Mouse (Mus musculus): ENCODE results near the gene Smarcd1. TPM values are rescaled to one million over a fixed set of nuclear protein-coding genes. Genes with fewer than 3 reads are reported as not detected.
"Not testable (repeated sequence)": the region's sequence is repeated elsewhere in the genome, so short reads cannot be mapped to it uniquely, and the experiment has no call there.

Gene Smarcd1
- polyA plus RNA-seq, 1 experiment: 17.4 TPM

DNA sequence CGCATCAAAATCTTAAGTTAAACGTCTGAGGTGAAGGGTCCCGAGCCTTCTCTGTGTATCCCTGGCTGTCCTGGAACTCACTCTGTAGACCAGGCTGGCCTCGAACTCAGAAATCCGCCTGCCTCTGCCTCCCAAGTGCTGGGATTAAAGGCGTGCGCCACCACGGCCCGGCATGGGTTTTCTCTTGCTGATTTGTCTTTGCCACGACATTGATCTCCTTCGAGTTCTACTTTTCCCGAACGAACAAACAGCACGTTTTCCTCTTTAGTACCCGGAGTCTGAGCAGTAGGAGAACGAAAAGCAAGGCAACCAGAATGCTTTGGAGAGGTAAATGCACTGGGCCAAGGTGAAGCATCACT, 310 bp upstream of the Smarcd1 start:
- peaks cover 11% of the 10 kb centered on the region; the same call in 1 of the 2 replicates for H3K4me1 ChIP-seq (ENCODE audit: control insufficient read depth, insufficient read depth, insufficient read length, low read length)
- H3K27ac ChIP-seq (replicated peaks; ENCODE audit: low read depth, low read length): not testable (repeated sequence)
- peak overlapping the region; percentile 78 for H3K4me3 ChIP-seq (ENCODE audit: insufficient read depth, low read depth, low read length)

DNA sequence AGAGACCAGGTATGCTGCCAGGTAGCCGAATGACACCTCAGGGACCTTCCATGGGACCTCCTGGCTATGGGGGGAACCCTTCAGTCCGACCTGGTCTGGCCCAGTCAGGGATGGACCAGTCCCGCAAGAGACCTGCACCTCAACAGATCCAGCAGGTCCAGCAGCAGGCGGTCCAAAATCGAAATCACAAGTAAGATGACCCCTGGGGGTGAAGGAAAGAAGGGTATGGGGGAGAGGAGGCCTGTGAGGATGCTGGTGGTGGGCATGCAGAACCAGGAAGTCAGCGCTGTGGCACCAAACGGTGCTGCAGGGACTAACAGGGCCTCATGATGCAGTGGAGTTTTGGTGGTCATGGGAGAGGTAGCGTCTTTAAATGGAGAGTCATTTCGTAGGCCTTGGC, 1.2 kb downstream of the Smarcd1 start:
- Histone ChIP-seq H3K4me1 (ENCODE audit: control insufficient read depth, insufficient read depth, insufficient read length, low read length) (peaks cover 11% of the 10 kb centered on the region; the same call in 1 of the 2 replicates), H3K27ac (replicated peaks; ENCODE audit: low read depth, low read length) (peak overlapping the region; percentile 2; the same call in 1 of the 2 replicates), H3K4me3 (ENCODE audit: insufficient read depth, low read depth, low read length) (peak overlapping the region; percentile 14; the same call in 1 of the 2 replicates)

DNA sequence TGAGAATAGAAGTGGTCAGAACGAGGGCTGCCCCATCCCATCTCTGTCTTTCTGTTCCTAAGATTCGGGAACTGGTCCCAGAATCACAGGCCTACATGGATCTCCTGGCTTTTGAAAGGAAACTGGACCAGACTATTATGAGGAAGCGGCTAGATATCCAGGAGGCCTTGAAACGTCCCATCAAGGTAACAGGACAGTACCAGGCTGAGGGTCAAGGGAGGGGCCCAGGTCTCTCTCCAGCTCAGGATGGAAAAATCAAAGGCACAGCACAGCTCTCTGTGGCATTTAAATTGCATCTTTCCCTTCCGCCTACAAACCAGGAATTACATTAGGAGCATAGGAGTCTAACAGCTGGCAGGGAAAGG, 1.7 kb downstream of the Smarcd1 start:
- Histone ChIP-seq H3K27ac (replicated peaks; ENCODE audit: low read depth, low read length) (peak overlapping the region; percentile 2; the same call in 1 of the 2 replicates), H3K4me3 (ENCODE audit: insufficient read depth, low read depth, low read length) (no peak overlapping the region)

DNA sequence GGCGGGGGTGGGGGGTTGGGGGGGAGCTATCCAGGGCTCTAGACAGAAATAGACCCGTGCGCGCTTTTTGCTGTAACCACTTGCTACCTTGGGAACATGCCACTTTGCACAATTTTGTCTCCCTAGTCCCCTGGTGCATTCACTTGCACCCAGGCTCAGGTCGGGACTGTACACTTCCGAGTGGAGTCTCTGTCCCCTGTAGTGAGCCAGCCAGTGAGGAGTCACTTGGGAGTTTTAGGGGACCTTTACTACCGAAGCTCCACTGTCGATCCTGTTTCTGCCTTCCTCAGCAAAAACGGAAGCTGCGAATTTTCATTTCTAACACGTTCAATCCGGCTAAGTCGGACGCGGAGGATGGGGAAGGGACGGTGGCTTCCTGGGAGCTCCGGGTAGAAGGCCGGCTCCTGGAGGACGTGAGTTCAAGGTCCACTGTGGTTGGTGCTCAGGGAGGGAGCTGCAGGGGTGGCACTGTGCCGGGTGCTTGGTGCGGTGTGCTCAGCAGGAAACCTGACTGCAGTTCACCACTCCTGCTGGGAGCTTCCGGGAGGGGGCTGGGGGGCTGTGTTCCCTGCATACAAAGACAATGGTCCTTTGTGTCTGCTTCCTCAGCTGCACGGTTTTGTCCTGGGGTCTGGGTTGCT, 2.2 kb downstream of the Smarcd1 start:
- Histone ChIP-seq H3K4me1 (ENCODE audit: control insufficient read depth, insufficient read depth, insufficient read length, low read length) (peaks cover 11% of the 10 kb centered on the region; the same call in 1 of the 2 replicates), H3K4me3 (ENCODE audit: insufficient read depth, low read depth, low read length) (peak overlapping the region; percentile 14), H3K27ac (replicated peaks; ENCODE audit: low read depth, low read length) (peak overlapping the region; percentile 28; the same call in 1 of the 2 replicates)

More for the DNA sequence above, 1.7 kb downstream of the Smarcd1 start:
- peaks cover 11% of the 10 kb centered on the region; the same call in 1 of the 2 replicates for H3K4me1 ChIP-seq (ENCODE audit: control insufficient read depth, insufficient read depth, insufficient read length, low read length)

DNA sequence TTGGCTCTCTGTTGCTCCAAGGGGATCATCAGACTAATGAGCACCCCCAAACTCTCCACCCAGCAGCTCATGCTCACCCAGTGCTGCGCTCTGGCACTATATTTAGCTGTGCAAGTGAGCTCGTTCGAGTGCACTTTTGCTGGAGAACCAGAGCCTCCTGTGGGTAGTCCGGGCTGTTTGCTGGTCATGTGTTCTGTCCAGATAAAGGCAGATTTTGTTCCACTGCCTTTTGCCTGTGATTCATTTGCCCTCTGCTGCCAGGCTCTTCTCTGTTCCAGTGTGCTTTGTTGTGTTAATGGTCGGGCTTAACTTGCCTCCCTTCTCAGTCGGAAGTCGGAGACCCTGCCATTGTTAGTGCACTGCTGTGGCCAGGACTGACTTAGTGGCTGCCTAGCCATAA, 3.0 kb downstream of the Smarcd1 start:
- Histone ChIP-seq H3K4me3 (ENCODE audit: insufficient read depth, low read depth, low read length) (no peak overlapping the region), H3K4me1 (ENCODE audit: control insufficient read depth, insufficient read depth, insufficient read length, low read length) (peaks cover 11% of the 10 kb centered on the region; the same call in 1 of the 2 replicates), H3K27ac (replicated peaks; ENCODE audit: low read depth, low read length) (peak overlapping the region; percentile 28; the same call in 1 of the 2 replicates)

DNA sequence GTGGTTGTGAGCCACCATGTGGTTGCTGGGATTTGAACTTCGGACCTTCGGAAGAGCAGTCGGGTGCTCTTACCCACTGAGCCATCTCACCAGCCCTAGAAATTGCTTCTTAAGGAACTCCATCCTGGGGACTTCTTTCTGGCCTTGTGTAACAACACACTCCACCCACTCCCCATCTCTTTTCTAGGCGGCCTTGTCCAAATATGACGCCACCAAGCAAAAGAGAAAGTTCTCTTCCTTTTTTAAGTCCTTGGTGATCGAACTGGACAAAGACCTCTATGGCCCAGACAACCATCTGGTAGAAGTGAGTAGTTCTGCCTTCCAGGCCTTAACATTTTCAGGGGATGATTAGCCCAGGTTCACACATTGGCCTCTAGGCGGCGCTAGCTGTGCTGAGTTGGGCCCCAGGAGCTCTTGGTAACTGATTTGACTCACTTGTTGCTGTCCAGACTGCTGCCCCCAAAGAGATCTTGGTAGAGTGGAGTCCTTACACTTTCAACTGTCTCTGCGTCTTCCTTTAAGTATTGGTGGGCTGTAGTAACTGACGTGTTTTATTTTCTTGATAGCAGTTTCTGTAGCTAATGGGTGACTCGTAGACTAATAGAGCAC, 3.6 kb downstream of the Smarcd1 start, which contains the start of gene Gm17349:
Gene Gm17349 (minus strand): TSS at position 51 of the 609 bp plus-strand sequence.
- Histone ChIP-seq H3K4me3 (ENCODE audit: insufficient read depth, low read depth, low read length) (peak within 1 kb of the TSS; percentile 14), H3K27ac (replicated peaks; ENCODE audit: low read depth, low read length) (peak within 1 kb of the TSS; percentile 28; the same call in 1 of the 2 replicates), H3K4me1 (ENCODE audit: control insufficient read depth, insufficient read depth, insufficient read length, low read length) (peaks cover 11% of the 10 kb centered on the region; the same call in 1 of the 2 replicates)

DNA sequence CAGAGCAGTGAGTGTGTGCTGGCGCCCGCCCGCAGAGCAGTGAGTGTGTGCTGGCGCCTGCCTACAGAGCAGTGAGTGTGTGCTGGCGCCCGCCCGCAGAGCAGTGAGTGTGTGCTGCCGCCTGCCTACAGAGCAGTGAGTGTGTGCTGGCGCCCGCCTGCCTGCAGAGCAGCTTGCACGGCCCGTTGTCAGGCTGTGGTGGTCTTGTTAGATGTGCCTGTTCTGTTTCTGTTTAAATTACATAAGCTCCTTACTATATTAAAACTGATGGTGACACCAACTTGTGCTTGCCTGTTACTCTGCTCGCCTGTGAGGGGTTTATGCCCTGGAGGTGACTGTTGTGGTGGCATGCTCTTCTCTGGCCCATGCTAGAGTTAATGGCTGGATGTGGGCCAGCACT, 6.2 kb downstream of the Smarcd1 start:
- Histone ChIP-seq H3K4me3 (ENCODE audit: insufficient read depth, low read depth, low read length) (no peak overlapping the region), H3K4me1 (ENCODE audit: control insufficient read depth, insufficient read depth, insufficient read length, low read length) (peaks cover 10% of the 10 kb centered on the region; the same call in 1 of the 2 replicates), H3K27ac (replicated peaks; ENCODE audit: low read depth, low read length) (no peak overlapping the region)

DNA sequence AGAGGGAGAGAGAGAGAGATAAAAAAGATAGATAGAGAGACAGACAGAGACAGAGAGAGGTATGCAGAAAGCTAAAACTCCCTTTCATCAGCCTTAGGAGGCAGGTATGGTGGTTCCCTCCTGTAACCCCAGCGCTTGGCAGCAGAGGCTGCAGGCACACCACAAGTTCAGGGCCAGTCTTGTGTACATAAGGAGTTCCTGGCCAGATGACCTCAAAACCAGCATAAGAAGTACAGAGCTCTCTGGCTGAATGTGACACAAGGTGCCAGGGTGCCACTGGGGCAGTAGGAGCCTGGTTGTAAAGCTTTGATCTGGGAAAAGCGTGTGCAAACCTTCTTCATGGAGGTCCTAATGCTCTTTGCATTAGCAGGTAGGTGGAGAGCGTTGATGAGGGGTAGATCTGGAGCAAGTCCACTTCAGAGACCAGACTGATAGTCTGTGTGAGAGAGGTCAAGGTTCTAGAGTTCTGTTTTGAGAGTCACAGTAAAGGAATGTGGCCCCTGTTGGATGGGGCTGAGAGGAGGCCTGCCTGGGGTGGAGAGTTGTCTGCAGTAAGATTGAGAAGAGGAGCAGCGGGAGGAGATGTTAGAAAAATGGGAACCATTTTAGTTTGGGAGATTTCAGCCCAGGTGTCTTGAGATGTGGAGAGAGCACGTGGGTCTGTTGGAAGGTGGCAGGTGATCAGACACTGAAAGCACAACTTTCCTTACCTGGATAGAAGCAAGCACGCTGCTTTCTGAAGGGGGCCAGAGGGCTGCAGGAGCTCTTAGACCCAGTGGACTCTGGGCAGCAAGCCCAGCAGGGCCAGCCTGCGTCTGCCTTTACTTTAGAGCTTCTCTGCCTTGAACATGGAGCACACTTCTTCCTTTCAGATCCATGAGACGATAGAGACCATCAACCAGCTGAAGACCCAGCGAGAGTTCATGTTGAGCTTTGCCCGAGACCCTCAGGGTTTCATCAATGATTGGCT, 8.6 kb downstream of the Smarcd1 start:
- Histone ChIP-seq H3K27ac (replicated peaks; ENCODE audit: low read depth, low read length) (no peak overlapping the region), H3K4me1 (ENCODE audit: control insufficient read depth, insufficient read depth, insufficient read length, low read length) (peaks cover 2% of the 10 kb centered on the region; the same call in 1 of the 2 replicates), H3K4me3 (ENCODE audit: insufficient read depth, low read depth, low read length) (no peak overlapping the region)

DNA sequence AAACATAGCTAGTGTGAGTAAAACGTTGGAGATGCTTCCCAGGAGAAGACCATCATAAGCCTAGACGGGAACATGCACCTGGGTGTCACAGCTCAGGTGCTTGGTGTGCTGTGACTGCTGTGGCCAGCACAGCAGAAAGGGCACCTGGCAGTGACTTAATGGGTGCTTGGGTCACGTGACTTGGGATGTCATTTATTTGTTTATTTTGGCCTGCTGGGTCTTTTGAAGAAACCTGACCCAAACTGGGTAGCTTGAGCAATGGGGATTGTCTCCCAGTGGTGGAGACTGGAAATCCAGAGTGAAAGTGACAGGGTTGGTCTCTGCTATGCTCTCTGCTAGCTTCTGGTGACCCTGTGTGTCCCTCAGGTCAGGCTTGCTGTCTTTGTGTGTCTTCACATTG, 9.6 kb downstream of the Smarcd1 start:
- Histone ChIP-seq H3K4me3 (ENCODE audit: insufficient read depth, low read depth, low read length) (no peak overlapping the region), H3K4me1 (ENCODE audit: control insufficient read depth, insufficient read depth, insufficient read length, low read length) (peaks cover 2% of the 10 kb centered on the region; the same call in 1 of the 2 replicates), H3K27ac (replicated peaks; ENCODE audit: low read depth, low read length) (no peak overlapping the region)

DNA sequence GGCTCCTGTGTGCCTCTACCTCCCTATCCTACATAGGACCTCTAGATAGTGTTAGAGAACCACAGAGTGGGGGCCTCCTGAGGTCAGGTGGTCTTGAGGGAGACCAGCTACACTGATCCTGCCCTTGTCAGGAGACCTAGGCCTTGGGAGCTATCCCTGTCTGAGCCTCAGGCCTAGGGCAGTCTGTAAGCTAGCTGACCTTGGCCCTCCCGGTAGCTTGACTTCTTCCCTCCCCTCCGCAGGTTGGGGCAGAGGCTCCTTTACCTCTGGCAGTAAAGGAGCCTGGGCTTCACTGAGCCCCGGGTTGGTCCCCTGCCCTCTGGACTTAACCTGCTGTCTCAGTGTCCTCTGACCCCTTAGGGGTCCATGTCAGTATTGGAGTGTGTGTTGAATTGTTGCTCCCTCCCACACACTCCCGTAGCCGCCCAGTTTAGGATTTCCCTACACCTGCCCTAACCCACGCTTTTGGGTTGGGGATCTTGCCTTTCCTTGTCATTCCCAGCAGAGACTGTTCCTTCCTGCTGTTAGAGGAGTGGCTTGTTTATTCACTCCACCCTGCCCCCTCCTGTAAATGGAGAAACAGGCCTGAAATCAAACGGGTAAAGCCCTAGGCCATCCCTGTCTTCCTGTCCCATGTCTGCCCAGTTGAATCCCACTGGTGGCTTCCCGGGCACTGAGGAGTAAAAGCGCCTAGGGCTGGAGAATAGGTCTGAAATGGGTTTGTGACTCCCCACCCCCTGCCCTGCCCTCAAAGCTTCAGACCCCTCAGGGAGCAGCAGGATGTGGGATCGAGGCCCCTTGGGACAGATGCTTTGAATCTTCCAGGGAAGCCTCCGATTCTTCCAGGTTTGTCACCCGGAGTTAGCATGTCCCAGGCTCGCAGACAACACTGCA, 11.0 kb downstream of the Smarcd1 start:
- Histone ChIP-seq H3K27ac (replicated peaks; ENCODE audit: low read depth, low read length) (peak overlapping the region; percentile 93), H3K4me1 (ENCODE audit: control insufficient read depth, insufficient read depth, insufficient read length, low read length) (peaks cover 2% of the 10 kb centered on the region; the same call in 1 of the 2 replicates), H3K4me3 (ENCODE audit: insufficient read depth, low read depth, low read length) (no peak overlapping the region)

DNA sequence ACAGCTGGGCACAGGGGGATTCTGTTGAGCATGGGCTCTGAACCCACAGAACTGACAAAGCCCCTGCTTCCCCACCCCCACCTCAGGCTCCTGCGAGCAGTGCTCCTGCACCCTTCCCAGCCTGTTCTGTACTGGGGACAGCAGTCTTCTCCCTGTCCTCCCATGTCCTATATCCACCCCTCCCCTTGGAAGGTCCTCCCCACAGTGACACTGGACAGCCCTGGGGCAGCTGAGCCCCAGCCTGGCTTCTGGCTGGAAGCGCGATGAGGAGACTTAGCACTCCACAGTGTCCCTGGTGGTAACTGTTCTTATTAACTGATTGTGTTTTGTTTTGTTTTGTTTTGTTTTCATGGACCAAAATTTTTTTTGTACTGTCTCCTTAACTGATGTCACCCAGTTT, 11.6 kb downstream of the Smarcd1 start:
- H3K27ac ChIP-seq (replicated peaks; ENCODE audit: low read depth, low read length): peak overlapping the region; percentile 93
- H3K4me1 ChIP-seq (ENCODE audit: control insufficient read depth, insufficient read depth, insufficient read length, low read length): peaks cover 2% of the 10 kb centered on the region; the same call in 1 of the 2 replicates
- H3K4me3 ChIP-seq (ENCODE audit: insufficient read depth, low read depth, low read length): no peak overlapping the region

DNA sequence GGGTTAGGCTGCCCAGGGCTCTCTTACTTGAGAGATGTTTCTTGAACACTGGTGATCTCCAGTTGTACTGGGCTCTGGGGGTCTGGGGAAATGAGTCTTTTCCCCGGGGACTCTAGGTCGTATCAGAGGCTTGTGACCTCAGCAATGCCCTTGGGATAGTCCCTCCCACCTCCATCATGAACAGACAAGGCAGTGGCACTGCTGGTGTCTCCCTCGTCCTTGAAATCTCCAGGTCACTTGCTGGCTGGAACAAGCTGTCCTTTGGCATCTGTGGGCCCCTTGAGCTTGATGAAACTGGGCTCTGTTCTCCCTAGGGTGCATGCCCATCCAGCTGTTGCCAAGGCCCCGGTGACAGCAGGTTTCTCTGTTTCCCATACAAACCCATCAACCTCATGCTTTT, 12.3 kb downstream of the Smarcd1 start:
- no peak overlapping the region for H3K4me3 ChIP-seq (ENCODE audit: insufficient read depth, low read depth, low read length)

DNA sequence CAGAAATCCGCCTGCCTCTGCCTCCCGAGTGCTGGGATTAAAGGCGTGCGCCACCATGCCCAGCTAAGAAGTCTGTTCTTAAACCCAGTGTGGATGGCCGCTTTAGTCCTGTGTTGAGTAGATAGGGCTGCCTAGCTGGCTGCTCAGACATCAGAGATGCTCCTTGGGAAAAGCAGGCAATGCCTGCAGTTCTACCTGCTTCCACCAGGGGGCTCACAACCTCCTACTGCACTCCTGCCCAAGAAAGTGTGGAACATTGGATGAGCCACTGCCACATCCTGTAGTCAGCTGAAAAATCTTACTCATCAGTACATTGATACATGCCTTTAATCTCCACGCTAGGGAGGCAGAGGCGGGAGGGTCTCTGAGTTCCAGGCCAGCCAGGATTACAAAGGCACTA, 12.9 kb downstream of the Smarcd1 start:
- peaks cover 2% of the 10 kb centered on the region; the same call in 1 of the 2 replicates for H3K4me1 ChIP-seq (ENCODE audit: control insufficient read depth, insufficient read depth, insufficient read length, low read length)
- H3K4me3 ChIP-seq (ENCODE audit: insufficient read depth, low read depth, low read length): no peak overlapping the region
- peak overlapping the region; percentile 91 for H3K27ac ChIP-seq (replicated peaks; ENCODE audit: low read depth, low read length)

More for the DNA sequence above, 12.3 kb downstream of the Smarcd1 start:
- peaks cover 2% of the 10 kb centered on the region; the same call in 1 of the 2 replicates for H3K4me1 ChIP-seq (ENCODE audit: control insufficient read depth, insufficient read depth, insufficient read length, low read length)
- H3K27ac ChIP-seq (replicated peaks; ENCODE audit: low read depth, low read length): peak overlapping the region; percentile 93

DNA sequence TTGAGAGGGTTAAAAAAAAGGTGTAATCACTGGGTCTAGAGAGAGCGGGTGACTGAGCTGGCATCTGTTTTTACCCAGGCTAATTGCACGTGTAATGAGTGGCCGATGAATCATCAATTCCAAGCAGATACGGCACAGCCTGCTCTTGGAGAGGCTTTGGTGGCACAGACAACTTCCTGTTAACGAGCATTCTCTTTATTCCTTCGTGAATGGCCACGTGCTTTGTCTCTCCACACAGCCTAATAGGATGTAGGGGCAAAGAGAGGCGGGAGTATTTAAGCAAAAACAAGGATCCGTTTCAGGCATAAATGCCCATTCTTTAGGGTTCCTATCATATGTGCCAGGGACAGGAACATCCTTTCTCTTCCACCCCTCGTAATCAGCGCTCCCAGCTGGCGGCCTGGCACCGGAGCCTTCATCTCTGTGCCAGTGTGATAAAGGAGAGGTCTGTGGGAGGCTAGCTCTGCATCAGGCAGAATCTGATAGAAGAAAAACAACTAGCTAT, 13.5 kb downstream of the Smarcd1 start:
- Histone ChIP-seq H3K4me1 (ENCODE audit: control insufficient read depth, insufficient read depth, insufficient read length, low read length) (peaks cover 2% of the 10 kb centered on the region; the same call in 1 of the 2 replicates), H3K27ac (replicated peaks; ENCODE audit: low read depth, low read length) (peak overlapping the region; percentile 91), H3K4me3 (ENCODE audit: insufficient read depth, low read depth, low read length) (peak overlapping the region; percentile 26)
